Mouse (Mus musculus): ENCODE data around the gene Fbf1. TPM values are rescaled to one million over a fixed set of nuclear protein-coding genes. Genes with fewer than 3 reads are reported as not detected.

The Fbf1 gene
- polyA plus RNA-seq, 1 experiment from 2014 or later, result 80.8 TPM

GRCm38 (mm10) chr11:116109441-116110081 lies 58.4 kb downstream of the Fbf1 start:
- H3K27ac ChIP-seq, result no peak overlapping the region
- H3K4me3 ChIP-seq (replicated peaks), result peak overlapping the region; percentile 38
- peaks cover 43% of the 10 kb centered on the region for H3K4me1 ChIP-seq
- H3K27me3 ChIP-seq, result peaks cover 79% of the 10 kb centered on the region
- WGBS, result 4% methylated on average over 60 of the region's 70 CpGs
- no peaks in the 10 kb centered on the region for H3K9me3 ChIP-seq
- no peak for ATAC-seq (ENCODE audit: low FRiP score)
- peak overlapping the region; percentile 46 for H3K4me2 ChIP-seq
- peak overlapping the region; percentile 29 for H3K9ac ChIP-seq
- H3K36me3 ChIP-seq (replicated peaks), result no peaks in the 10 kb centered on the region

GRCm38 (mm10) chr11:116108464-116109137 lies 59.4 kb downstream of the Fbf1 start:
- Histone ChIP-seq H3K4me3 (replicated peaks) (peak overlapping the region; percentile 38; the same call in 1 of the 2 replicates), H3K27ac (no peak overlapping the region), H3K9me3 (no peaks in the 10 kb centered on the region), H3K36me3 (replicated peaks) (no peaks in the 10 kb centered on the region), H3K9ac (no peak overlapping the region), H3K4me1 (peaks cover 53% of the 10 kb centered on the region), H3K4me2 (peak overlapping the region; percentile 4; the same call in 1 of the 2 replicates), H3K27me3 (peaks cover 79% of the 10 kb centered on the region)
- ATAC-seq (ENCODE audit: low FRiP score), result no peak
- WGBS, result 2% methylated on average over 23 of the region's 23 CpGs

- peaks cover 78% of the 10 kb centered on the region for H3K27me3 ChIP-seq
- no peak overlapping the region for H3K27ac ChIP-seq
- ATAC-seq (ENCODE audit: low FRiP score), result no peak
- H3K4me1 ChIP-seq, result peaks cover 54% of the 10 kb centered on the region
- 4% methylated on average over 19 of the region's 19 CpGs for WGBS
- H3K4me3 ChIP-seq (replicated peaks), result no peak overlapping the region
- no peaks in the 10 kb centered on the region for H3K36me3 ChIP-seq (replicated peaks)
- H3K4me2 ChIP-seq, result no peak overlapping the region
- no peaks in the 10 kb centered on the region for H3K9me3 ChIP-seq
- no peak overlapping the region for H3K9ac ChIP-seq
These were observed 60.1 kb downstream of the Fbf1 start for GRCm38 (mm10) chr11:116107777-116108285.

- peaks cover 74% of the 10 kb centered on the region for H3K27me3 ChIP-seq
- peaks cover 57% of the 10 kb centered on the region for H3K4me1 ChIP-seq
- no peak overlapping the region for H3K4me2 ChIP-seq
- H3K27ac ChIP-seq, result no peak overlapping the region
- H3K4me3 ChIP-seq (replicated peaks), result no peak overlapping the region
- 14% methylated on average over 14 of the region's 14 CpGs for WGBS
- H3K36me3 ChIP-seq (replicated peaks), result no peaks in the 10 kb centered on the region
- ATAC-seq (ENCODE audit: low FRiP score), result no peak
- no peaks in the 10 kb centered on the region for H3K9me3 ChIP-seq
- 0 out of 2 replicates have a peak overlapping the region, but pooled peaks have one; percentile 38 for H3K9ac ChIP-seq
These were observed 60.8 kb downstream of the Fbf1 start for GRCm38 (mm10) chr11:116106963-116107776.

- 19% methylated on average over 32 of the region's 32 CpGs for WGBS
- Histone ChIP-seq H3K27me3 (peaks cover 65% of the 10 kb centered on the region), H3K9ac (0 out of 2 replicates have a peak overlapping the region, but pooled peaks have one; percentile 38), H3K4me3 (replicated peaks) (peak overlapping the region; percentile 5; the same call in 1 of the 2 replicates), H3K4me2 (peak overlapping the region; percentile 36), H3K27ac (no peak overlapping the region), H3K36me3 (replicated peaks) (no peaks in the 10 kb centered on the region), H3K9me3 (no peaks in the 10 kb centered on the region), H3K4me1 (peaks cover 64% of the 10 kb centered on the region)
- ATAC-seq (ENCODE audit: low FRiP score), result no peak
These were observed 61.6 kb downstream of the Fbf1 start for GRCm38 (mm10) chr11:116106154-116106962.

- no peak overlapping the region for H3K27ac ChIP-seq
- no peak overlapping the region for H3K4me2 ChIP-seq
- H3K4me3 ChIP-seq (replicated peaks), result no peak overlapping the region
- no peaks in the 10 kb centered on the region for H3K9me3 ChIP-seq
- WGBS, result 93% methylated on average over 2 of the region's 2 CpGs
- ATAC-seq (ENCODE audit: low FRiP score), result no peak
- H3K27me3 ChIP-seq, result peaks cover 52% of the 10 kb centered on the region
- H3K36me3 ChIP-seq (replicated peaks), result no peaks in the 10 kb centered on the region
- peaks cover 61% of the 10 kb centered on the region for H3K4me1 ChIP-seq
- H3K9ac ChIP-seq, result no peak overlapping the region
These were observed 62.9 kb downstream of the Fbf1 start for GRCm38 (mm10) chr11:116105065-116105464.

- ATAC-seq (ENCODE audit: low FRiP score), result no peak
These were observed 63.8 kb downstream of the Fbf1 start for GRCm38 (mm10) chr11:116104006-116104646.

GRCm38 (mm10) chr11:116103572-116103971 lies 64.4 kb downstream of the Fbf1 start:
- no peak for ATAC-seq (ENCODE audit: low FRiP score)
- H3K36me3 ChIP-seq (replicated peaks), result no peaks in the 10 kb centered on the region
- WGBS, result 84% methylated on average over 12 of the region's 12 CpGs
- peaks cover 38% of the 10 kb centered on the region for H3K27me3 ChIP-seq
- H3K4me1 ChIP-seq, result peaks cover 47% of the 10 kb centered on the region
- peak overlapping the region; percentile 18; the same call in 1 of the 2 replicates for H3K9ac ChIP-seq
- no peak overlapping the region for H3K4me3 ChIP-seq (replicated peaks)
- no peak overlapping the region for H3K27ac ChIP-seq
- no peak overlapping the region for H3K4me2 ChIP-seq
- no peaks in the 10 kb centered on the region for H3K9me3 ChIP-seq

More at GRCm38 (mm10) chr11:116104006-116104646, 63.8 kb downstream of the Fbf1 start:
- no peak overlapping the region for H3K4me2 ChIP-seq
- H3K4me1 ChIP-seq, result peaks cover 52% of the 10 kb centered on the region
- 44% methylated on average over 14 of the region's 14 CpGs for WGBS
- no peak overlapping the region for H3K4me3 ChIP-seq (replicated peaks)
- peak overlapping the region; percentile 18; the same call in 1 of the 2 replicates for H3K9ac ChIP-seq
- H3K27me3 ChIP-seq, result peaks cover 43% of the 10 kb centered on the region
- no peaks in the 10 kb centered on the region for H3K9me3 ChIP-seq
- no peaks in the 10 kb centered on the region for H3K36me3 ChIP-seq (replicated peaks)
- H3K27ac ChIP-seq, result 0 out of 2 replicates have a peak overlapping the region, but pooled peaks have one; percentile 38

GRCm38 (mm10) chr11:116102472-116102871 lies 65.5 kb downstream of the Fbf1 start:
- Histone ChIP-seq H3K27me3 (peaks cover 27% of the 10 kb centered on the region), H3K9me3 (no peaks in the 10 kb centered on the region), H3K27ac (peak overlapping the region; percentile 84), H3K9ac (no peak overlapping the region), H3K4me3 (replicated peaks) (no peak overlapping the region), H3K4me1 (peaks cover 38% of the 10 kb centered on the region), H3K36me3 (replicated peaks) (no peaks in the 10 kb centered on the region), H3K4me2 (no peak overlapping the region)
- WGBS, result 50% methylated on average over 3 of the region's 4 CpGs
- no peak for ATAC-seq (ENCODE audit: low FRiP score)

GRCm38 (mm10) chr11:116101931-116102381 lies 66.0 kb downstream of the Fbf1 start:
- whole genome bisulfite sequencing, result 12% methylated on average over 11 of the region's 11 CpGs
- H3K27ac ChIP-seq, result peak overlapping the region; percentile 84
- no peaks in the 10 kb centered on the region for H3K36me3 ChIP-seq (replicated peaks)
- no peak overlapping the region for H3K4me2 ChIP-seq
- peak overlapping the region; percentile 44; the same call in 1 of the 2 replicates for H3K9ac ChIP-seq
- H3K4me3 ChIP-seq (replicated peaks), result no peak overlapping the region
- H3K27me3 ChIP-seq, result peaks cover 21% of the 10 kb centered on the region
- no peak for ATAC-seq (ENCODE audit: low FRiP score)
- H3K4me1 ChIP-seq, result peaks cover 33% of the 10 kb centered on the region
- no peaks in the 10 kb centered on the region for H3K9me3 ChIP-seq

GRCm38 (mm10) chr11:116100839-116101238 lies 67.1 kb downstream of the Fbf1 start:
- Histone ChIP-seq H3K27me3 (peaks cover 10% of the 10 kb centered on the region), H3K36me3 (replicated peaks) (no peaks in the 10 kb centered on the region), H3K9ac (no peak overlapping the region), H3K9me3 (no peaks in the 10 kb centered on the region), H3K27ac (no peak overlapping the region), H3K4me1 (peaks cover 22% of the 10 kb centered on the region), H3K4me2 (no peak overlapping the region), H3K4me3 (replicated peaks) (no peak overlapping the region)
- ATAC-seq (ENCODE audit: low FRiP score), result no peak
- WGBS, result 84% methylated on average over 7 of the region's 7 CpGs
